Mouse (Mus musculus): Measurements from ENCODE around the gene Hoxb3.

Gene Hoxb3

GRCm38 (mm10) chr11:96302381-96303150, 20.6 kb upstream of the Hoxb3 start:
- DNase-seq (ENCODE audit: low read depth, low spot score): no peak

GRCm38 (mm10) chr11:96303151-96304099, 19.7 kb upstream of the Hoxb3 start, which contains the start of gene Hoxb5:
Gene Hoxb5, plus strand, starts transcription at chr11:96303336.
- no peak for DNase-seq (ENCODE audit: low read depth, low spot score)

GRCm38 (mm10) chr11:96304381-96305195, 18.5 kb upstream of the Hoxb3 start:
- DNase-seq (ENCODE audit: low read depth, low spot score): no peak

GRCm38 (mm10) chr11:96305505-96306182, 17.5 kb upstream of the Hoxb3 start:
- DNase-seq (ENCODE audit: low read depth, low spot score): no peak

GRCm38 (mm10) chr11:96306183-96306907, 16.8 kb upstream of the Hoxb3 start:
- no peak for DNase-seq (ENCODE audit: low read depth, low spot score)

- DNase-seq (ENCODE audit: low read depth, low spot score): no peak
Observed at GRCm38 (mm10) chr11:96306908-96307269, 16.2 kb upstream of the Hoxb3 start.

- no peak for DNase-seq (ENCODE audit: low read depth, low spot score)
Observed at GRCm38 (mm10) chr11:96308763-96309162, 14.4 kb upstream of the Hoxb3 start.

GRCm38 (mm10) chr11:96309288-96309687, 13.8 kb upstream of the Hoxb3 start:
- DNase-seq (ENCODE audit: low read depth, low spot score): no peak

- DNase-seq (ENCODE audit: low read depth, low spot score): no peak
Observed at GRCm38 (mm10) chr11:96310183-96310938, 12.8 kb upstream of the Hoxb3 start.

GRCm38 (mm10) chr11:96311097-96311496, 12.0 kb upstream of the Hoxb3 start:
- DNase-seq (ENCODE audit: low read depth, low spot score): no peak

GRCm38 (mm10) chr11:96311520-96312417, 11.4 kb upstream of the Hoxb3 start:
- DNase-seq (ENCODE audit: low read depth, low spot score): no peak

- DNase-seq (ENCODE audit: low read depth, low spot score): no peak
Observed at GRCm38 (mm10) chr11:96313134-96313533, 10.0 kb upstream of the Hoxb3 start.

GRCm38 (mm10) chr11:96313806-96314428, 9.2 kb upstream of the Hoxb3 start:
- DNase-seq (ENCODE audit: low read depth, low spot score): no peak

- DNase-seq (ENCODE audit: low read depth, low spot score): no peak
Observed at GRCm38 (mm10) chr11:96314671-96315343, 8.3 kb upstream of the Hoxb3 start.

- no peak for DNase-seq (ENCODE audit: low read depth, low spot score)
Observed at GRCm38 (mm10) chr11:96315344-96315681, 7.8 kb upstream of the Hoxb3 start.

- DNase-seq (ENCODE audit: low read depth, low spot score): no peak
Observed at GRCm38 (mm10) chr11:96316696-96317607, 6.2 kb upstream of the Hoxb3 start.

All from retina, adult 2 months (tissue).